Mouse (Mus musculus) 416B (cell line): ENCODE results near the gene Pax2.

Experiments
- DNase-seq: peaks from one replicate; pipeline ENCODE4 v3.0.0; 2011; ENCODE audit warnings: low read depth

Pax2 gene

DNA sequence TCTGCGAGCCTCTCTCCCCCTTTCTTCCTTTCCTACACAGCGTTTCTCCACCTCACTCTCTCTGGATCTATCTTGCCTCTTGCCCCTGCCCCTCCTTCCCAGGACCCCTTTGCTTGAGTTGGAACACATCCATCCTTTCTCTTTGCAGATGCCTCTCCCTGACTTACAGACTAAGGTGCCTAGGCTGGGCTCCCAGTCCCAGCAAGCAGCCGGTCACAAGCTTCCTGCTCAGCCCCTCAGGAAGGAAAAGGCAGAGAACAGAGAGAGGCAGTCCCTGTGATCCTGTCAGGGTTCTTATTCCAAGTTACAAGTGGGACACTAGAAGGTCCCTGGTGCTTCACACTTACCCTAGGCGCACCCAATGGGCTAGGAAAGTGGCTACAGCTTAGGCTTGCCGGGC is 7.6 kb upstream of the Pax2 start:
- DNase-seq: no peak

DNA sequence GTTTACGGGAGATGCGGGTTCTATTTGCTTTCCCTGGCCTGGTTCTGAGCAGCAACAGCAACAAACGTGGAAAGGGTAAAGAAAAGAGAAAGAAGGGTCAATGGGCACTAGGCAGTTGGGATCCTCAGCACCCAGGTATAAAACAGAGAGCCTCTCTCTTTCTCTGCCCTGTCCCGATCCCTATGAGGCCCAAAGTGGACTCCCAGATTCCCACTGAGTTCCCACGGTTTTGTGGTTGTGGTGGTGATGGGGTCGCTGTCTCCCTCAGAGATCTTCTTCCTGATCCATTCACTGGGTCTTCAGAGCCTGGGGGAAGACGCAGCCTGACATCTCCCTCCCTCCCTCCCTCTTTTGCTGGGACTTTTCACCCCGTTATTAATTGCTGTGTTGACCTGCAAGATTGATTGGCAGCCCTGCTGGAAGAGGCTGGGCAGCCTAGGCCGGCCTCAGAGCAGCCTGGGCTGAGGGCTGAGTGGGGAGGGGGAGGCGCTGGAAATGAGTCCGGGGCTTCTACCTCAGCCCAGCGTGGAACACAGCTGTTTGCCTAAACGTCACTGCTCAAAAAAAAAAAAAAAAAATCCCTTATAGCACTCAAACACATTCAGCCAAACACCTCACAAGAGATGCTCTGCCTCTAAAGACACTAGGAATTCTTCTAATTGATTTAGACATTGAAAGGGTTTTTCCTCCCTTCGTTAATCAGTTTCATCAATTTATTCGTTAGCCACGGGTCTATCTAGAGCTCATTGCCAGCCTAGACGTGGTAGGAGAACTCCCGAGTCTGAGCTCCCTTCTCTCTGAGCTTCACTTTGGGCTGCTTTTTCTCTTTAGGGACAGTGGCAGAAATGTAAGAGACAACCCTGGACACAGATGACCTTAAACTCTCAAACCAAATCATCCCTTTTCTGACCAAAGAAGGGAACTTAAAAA is 6.5 kb upstream of the Pax2 start:
- DNase-seq: no peak

DNA sequence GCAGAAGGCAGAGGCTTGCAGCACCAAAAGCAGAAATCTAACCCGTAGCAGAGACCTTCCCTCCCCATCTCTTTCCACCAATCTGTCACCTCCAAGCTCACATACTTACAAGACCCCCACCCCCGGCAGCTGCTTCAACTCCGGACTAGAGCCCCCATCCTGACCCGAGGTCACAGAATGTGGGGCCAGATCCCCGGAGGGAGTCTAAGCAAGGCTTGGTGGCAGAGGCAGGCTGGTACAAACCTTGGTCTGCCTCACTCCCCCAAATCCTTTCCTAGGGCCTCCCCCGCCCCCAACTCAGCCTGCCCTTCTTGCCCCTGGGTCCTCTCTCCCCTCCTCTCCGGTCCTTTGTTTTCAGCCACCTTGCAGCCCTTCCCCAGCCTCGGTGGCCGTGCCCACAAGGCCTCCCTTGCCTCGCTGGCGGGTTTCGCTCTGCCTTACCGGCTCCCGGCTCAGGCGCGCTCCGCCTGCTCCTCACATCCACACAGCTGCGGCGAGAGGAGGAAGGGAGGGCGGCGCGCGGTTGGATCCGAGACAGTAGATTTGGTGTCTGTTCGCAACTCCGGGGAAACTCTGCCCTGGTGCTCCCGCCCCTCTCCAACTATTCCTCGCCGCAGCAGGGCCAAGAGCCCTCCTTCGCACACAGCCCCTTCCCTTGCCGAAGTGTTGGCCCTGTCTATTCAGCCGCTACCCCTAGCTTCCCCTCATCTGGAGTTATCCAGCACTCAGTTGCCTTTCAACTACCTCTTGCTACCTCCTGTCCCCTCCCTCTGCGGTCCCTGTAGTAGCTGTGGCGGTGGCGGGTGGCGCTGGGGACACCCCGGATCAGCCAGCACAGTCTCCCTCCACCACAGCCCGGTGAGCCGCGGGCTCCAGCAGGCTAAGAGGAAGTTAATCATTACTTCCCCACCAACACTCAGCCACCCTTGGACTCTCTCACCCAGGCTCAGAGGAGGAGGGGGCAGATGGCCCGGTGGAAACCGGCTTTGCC is 5.5 kb upstream of the Pax2 start:
- peak; percentile 9 for DNase-seq

DNA sequence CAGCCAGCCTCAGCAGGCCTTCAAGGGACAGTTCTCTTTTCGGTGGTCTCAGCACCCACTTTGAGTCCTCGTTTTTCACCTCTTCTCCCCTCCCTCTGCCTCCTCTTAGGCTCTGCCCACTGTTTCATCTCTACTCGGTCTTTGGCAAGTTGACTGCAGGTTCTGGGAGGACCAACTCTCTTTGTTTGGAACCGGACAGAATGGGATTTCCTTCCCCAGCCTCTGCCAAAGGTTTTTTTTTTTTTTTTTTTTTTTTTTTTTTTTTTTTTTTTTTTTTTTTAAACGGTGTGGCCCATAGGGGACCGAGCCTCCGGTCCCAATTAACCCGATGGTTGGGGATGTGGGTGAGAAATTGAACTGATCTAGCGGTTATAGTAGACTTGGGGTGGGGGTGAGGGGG is 4.8 kb upstream of the Pax2 start:
- DNase-seq: no peak

DNA sequence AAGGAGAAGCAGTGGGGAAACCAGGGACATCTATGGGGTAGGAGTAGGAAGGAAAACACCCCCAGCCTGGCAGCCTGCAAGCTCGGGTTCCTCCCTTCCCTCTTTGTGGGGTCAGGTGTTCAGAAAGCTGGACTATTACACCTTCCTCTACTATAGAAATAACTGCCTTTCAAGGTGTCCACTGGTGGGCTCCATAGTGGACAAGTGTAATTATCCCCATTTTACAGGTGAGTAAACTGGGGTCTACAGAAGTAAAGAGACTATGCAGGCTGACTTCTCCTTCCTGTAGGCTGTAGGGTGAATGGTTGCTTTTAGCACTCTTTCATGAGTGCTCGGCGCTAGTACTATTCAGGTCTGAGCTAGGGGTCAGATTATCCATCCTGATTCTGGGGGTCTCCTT is 4.3 kb upstream of the Pax2 start:
- DNase-seq: no peak

DNA sequence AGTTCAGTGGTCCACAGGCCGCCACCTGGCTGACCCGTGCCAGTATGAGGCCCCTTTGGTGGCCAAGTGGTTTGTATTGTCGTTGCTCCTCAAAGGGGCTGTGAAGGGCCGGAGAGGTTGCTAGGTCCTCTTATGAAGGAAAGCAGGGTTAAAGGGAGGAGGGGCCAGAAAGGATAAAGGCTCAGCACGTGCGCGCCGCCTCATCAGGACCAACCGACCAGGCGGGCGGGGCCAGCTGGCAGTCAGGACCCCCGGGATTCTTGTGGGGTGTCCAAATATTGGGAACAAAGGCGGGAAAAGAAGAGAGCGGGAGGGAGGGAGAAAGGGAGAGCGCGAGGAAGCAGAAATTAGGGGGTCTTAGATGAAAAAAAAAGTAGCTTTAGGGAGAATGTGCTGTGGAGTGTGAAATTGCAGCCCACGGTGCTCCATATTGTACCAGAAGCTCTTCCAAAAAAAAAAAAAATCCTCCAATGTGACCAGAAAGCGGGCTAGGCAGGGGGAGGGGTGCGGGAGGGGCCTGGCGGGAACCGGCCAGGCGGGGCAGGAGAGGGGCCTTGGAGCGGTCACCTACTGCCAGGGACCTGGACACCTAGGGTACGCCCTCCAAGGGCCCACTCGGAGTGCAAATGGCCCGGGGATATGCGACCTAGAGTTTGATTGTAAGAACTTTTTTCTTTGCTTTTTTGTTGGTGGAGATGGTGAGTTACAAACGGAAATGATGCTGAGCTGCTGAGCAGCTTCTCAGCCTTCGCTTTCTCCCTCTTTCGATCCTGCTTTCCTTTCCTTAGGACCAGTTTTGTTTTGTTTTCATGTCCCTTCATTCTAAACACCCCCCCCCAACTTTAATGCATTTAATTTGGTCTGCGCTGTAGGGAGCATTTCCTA is 3.5 kb upstream of the Pax2 start:
- DNase-seq: no peak

DNA sequence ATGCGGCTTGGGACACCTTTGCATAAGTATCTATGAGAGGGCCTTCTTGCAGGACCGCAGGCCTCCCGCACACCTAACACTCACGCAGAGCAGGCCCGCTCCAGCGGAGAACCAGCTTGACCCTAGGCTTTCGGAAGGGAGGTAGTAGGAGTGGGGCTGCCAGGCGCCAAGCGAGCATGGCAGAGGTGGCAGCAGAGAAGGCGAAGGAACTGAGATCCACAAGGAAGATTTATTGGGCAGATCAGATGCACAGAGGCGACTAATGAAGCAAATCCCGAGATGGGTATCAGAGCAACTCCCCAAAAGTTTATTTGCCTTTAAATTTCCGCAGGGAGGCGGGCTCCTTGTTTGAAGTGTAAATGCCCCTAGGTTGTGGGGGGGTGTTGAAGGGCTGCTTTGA is 2.5 kb upstream of the Pax2 start:
- no peak for DNase-seq

DNA sequence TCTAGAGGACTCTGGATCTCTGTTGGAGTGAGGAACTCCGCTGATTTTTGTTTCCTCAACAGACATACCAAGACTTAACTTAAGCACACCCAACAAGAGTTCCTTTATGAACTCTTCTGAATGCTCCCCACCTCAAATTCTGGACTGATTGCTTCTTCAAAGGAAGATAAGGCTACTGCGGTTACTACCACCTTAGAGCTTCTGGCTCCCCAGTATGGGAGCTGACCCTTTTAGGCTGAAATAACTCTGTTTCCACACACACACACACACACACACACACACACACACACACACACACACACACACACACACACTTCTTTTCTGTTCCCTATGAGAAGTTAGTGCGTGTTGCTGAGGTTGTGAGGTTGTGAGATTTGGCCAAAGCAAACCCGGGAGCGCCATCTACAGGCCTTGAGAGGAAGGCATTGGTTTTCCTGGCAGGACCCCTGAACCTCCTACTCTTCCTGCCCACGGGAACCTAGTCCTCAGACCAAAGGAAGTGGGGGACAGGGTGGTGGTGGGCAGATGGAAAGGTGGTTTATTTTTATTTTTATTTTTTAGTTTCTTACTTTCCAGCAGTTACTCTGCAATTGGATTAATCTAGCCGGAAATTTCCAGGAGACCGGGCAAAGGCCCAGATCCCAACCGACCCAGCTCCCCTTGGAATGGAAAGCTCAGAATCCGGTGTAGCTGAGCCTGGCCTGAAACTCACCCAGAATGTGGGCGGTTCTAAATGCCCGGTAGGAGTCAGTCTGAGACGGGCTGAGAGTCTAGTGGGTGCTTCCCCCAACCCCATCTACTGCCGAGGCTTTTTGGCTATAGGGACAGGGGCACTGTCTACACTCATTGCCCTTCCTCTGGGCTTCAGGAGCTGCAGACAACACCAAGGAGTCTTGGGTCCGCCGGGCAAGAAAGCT is 1.1 kb upstream of the Pax2 start:
- DNase-seq: peak; percentile 57

DNA sequence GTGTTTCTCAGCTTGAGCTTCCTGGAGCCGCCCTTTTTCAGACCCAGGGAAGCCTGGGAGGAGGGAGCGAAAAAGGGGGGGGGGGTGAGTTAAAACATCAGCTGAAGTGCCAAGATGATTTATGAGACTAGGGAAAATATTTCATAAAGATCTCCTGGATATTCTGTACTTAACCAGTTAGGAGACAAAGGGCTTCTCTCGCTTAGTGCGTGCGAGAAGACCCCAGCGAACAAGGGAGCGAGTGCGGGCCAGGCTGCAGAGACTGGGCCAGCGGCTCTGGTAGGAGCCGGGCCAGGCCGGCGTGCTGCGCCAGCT is 510 bp upstream of the Pax2 start:
- no peak for DNase-seq

DNA sequence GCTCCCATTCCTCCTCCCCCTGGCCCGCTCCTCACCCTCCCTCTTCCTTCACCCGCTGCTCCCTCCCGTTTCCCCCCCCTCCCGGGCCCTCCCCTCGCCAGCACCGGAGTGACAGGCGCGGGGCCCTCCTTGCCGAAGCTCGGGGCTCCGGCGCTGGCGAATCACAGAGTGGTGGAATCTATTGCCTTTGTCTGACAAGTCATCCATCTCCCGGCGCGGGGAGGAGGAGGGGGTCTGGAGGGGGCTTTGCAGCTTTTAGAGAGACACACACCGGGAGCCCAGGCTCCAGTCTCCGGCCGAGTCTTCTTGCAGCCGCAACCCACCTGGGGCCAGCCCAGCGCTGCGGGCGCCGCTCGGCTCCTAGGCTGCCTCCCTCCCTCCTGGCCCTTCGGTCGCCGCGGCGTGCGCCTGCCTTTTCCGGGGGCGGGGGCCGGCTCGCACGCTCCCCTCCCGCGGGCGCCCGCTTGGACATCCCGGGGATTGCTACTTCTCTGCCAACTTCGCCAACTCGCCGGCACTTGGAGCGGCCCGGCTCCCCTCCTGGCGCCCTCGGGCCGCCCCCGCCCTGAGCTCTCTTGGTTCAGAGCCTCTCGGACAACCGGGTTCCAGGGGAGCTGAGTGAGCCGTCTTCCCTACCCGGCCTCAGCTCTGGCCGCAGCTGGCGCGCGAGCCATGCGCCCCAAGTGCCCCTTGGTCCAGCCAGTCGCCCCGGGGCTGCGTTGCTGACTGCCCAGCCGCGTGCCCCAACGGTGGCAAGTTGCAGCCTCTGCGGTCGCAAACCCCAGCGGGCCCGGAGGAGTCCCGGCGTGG is 781 bp downstream of the Pax2 start:
- no peak for DNase-seq

DNA sequence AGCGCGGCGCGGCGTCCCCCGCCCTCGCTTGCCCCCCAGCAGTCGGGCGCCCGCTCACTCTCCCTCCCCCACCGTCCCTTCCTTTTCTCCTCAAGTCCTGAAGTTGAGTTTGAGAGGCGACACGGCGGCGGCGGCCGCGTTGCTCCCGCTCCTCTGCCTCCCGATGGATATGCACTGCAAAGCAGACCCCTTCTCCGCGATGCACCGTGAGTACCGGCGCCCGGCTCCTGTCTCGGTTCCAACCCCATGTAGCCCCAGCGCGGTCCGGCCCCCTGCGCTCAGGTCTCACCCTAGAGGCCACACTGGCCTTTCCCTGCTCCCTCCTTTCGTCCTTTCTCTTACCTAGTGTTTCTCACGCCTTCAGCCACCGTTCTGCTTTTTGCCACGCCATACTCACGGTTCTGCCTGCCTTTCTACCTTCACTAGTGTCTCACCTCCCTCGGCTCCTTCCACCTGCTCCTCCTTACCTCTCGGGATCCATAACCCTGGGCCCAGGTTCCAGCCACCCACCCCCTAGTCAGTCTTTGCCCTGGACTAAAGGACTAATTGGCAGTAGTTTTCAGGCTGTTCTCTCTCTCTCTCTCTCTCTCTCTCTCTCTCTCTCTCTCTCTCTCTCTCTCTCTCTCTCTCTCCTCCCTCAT is 1.5 kb downstream of the Pax2 start:
- DNase-seq: no peak

DNA sequence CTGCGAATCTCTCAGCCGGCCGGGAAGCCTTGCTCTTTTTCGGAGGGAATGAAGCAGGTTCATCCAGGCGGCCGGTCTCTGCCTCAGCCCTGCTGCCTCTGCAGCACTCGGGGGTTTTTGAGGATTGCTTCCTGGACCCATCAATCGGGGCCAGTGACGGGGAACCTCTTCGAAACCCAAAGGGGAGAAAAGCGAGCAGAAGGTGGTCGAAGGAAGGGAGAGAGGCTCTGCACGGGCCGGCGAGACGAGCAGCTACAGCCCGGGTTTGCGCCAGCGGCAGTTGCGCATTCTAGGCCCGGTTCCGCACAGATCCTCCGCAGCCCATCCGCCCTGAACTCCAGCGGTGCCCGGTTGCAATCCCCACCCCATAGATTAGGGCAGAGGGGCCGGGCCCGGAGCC is 3.0 kb downstream of the Pax2 start:
- no peak for DNase-seq

DNA sequence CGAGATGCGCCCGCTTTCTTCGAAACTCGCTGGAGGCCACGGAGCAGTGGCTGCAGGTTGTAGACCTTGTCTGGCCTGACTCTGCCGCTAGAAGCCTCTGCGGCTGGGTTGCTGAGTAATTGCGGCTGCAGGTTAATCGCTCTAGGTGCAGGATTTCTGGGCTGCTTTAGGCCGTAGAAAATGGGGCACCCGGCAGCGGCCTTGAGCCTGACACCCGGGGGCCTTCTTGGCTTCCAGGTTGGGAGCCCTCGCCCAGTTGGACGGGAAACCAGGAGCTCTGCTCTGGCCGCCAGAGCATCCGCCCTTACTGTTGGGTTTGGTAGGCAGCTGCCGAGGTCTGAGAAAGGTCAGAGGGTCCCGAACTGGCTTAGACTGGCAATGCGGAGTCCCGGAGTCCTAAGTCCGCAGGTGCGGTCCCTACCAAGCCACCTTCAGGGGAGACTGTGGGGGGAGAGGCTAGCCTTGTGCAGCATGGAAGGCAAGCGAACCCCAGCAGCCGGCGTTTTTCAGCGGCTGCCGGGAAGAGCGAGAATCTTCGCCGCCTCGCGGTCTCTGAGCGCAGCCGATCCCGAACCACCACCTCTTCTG is 3.8 kb downstream of the Pax2 start:
- no peak for DNase-seq

DNA sequence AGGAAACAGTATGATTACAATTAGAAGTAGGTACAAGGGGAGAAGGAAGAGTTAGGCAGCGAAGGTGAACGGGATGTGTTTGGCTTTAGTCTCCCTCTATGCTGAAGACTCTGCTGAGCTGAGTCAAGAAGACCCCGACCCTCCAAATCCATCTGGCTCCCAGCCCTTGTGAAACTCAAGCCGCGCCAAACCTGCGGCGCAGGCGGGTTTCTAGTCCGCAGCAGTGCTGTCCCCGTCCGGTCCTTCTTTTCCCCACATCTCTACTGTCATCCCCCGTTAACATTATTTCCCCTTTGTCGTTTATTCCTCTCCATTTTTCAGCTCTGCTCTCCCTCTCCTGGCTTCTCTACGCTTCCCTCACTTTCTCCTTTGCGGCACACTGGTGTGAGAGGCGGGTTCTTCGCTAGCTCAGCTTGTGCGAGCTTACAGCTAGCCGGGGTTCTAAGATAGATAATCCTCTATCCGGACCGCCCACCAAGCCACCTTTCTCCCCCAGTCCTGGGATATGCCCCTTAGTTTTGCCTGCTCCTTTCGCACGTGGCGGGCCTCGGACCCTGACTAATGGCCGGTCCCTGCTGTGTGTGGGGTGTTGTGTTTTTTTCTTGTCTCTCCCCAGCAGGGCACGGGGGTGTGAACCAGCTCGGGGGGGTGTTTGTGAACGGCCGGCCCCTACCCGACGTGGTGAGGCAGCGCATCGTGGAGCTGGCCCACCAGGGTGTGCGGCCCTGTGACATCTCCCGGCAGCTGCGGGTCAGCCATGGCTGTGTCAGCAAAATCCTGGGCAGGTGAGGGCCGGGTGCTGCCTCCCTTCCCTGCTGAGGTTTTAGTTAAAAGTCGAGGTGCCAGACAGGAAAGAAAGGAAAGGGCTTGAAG is 4.7 kb downstream of the Pax2 start:
- no peak for DNase-seq

DNA sequence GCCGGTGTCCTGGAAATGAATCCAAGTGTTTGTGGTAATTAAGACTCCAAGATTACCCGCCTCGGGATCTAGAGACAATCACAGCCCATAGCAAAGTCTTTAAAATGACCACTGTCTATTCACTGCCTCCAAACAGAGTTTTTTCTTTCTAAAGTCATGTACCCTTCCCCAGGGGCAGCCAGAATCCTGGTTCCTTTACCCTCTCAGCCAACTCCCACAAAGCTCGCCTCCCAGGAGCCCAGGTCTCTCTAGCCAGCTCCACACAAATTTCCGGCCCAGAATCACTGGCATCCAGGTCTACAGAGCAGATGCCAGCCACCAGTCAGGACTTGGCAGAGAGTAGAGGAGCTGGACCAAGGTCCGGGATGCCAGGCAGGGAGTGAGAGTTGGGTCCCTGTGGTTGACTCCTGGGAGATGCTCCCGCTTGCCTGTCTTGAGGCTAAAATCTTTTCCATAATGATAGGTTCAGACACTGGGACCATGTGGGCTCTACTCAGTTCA is 6.3 kb downstream of the Pax2 start:
- DNase-seq: no peak

DNA sequence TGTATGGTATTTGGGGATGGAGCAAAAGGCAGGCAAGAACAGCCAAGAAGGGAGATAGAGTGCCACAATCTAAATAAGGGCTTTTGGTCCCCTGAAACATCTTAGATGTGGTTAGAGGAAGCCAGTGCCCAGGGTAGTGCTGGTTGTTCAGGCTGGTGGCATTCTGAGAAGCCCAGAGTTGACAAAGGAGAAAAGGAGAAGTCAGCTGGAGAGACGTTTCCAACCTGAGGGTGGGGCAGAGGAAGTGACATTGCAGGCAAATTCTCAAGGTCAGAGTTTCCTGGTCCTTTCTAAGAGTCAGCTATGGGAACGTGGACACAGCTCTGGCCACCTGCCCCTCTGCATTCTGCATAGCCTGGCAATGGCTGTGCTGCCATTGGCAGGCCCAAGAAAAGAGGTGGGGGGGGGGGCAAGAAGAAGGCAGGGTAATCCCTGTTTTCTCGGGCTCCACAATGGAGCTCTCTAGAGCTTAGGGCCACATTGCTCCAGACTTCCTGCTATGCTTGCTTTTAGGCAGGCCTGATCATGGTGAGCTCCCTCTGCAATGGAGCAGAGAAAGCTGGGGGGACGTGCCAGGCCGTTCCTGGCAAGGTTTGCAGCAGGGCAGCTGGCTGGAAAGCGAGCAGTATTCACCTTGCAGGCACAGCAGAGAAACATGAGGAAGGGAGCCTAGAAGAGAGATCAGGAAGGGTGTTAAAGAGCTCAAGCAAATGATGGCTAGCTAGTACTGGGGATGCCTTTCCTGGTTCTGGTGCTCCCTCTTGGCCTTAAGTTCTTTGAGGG is 14.6 kb downstream of the Pax2 start:
- DNase-seq: peak; percentile 39

DNA sequence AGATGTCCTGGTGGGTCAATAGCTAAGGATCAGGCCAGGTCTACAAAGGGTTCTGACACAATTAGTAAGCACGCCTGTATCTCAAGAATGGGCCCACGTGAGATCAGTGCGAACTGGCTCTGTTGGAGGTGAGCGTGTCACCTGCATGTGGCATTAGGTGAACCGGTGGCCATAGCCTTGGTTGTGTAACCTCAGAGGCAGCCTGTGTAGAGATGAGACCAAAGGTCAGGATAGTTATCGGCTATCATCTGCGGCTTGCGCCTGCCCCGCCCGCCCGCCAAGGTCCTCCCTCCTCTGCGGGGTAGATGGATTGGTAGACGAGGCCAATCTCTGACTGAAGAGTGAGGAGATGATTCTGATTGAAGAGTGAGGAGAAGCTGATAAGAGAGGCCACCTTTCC is 15.7 kb downstream of the Pax2 start:
- DNase-seq: no peak
